Mouse (Mus musculus) frontal cortex, adult (tissue): ENCODE results near the gene Crebl2.
A peak's percentile ranks its signal among the peaks of the same experiment; 100 is the strongest.

Experiments
- ATAC-seq: cut with Nextera tagmentation; 2 replicates; pipeline ENCODE4 v1.9.2; 2017; ENCODE audit warnings: mild to moderate bottlenecking, moderate library complexity, mixed read lengths; ENCODE audit not compliant: low TSS enrichment

Crebl2 gene

DNA sequence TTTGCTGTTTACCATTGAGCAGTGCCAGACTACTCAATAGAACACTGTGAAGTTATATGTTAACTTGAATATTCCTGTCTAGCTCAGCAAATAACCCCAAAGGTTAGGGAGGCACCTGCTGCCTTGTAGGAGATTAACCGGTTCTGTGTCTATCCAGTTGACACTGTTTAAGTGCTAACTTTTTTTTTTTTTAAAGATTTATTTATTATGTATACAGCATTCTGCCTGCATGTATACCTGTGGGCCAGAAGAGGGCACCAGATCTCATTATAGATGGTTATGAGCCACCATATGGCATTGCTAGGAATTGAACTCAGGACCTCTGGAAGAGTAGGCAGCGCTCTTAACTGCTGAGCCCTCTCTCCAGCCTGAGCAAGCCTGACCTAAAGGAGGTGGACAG lies 43.1 kb downstream of the Crebl2 start:
- ATAC-seq: no peak

DNA sequence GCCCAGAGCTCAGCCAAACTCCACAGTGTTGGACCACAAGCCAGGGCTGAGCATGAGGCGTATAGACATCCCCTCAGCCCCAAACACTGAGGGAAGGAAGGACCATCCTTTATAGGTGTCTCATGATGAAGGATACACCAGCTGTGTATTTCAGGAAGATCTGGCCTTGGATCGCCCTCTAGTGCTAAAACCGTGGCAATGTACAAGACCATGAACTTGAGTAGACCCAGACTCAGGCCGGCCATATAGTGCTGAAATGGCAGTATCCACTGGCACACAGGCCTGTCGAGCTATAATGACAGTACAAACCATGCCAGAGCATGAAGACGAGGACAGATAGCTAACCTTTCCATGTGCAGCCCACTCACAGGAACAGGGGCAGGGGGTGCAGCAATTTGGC lies 46.8 kb downstream of the Crebl2 start:
- ATAC-seq: no peak; the same call in 1 of the 2 replicates

GRCm38 (mm10) chr6:134877276-134877675 lies 47.3 kb downstream of the Crebl2 start:
- no peak for ATAC-seq

GRCm38 (mm10) chr6:134877892-134878291 lies 47.9 kb downstream of the Crebl2 start:
- ATAC-seq: no peak

DNA sequence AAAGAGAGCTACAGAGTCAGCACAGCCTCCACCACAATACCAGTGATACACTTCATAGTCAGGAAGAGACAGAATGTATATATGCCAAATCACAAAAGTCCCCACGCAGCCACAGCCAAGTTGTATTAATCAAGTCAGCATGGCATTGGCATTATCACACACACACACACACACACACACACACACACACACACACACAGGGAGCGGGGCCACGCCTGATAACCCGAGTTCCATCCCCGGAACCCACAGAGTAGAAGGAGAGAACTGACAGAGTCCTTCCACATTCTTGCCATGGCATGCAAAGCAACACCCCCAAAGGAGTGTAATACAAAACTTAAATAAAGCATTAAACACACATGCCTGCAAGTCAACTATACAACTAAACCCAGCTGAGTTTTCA lies 49.6 kb downstream of the Crebl2 start:
- ATAC-seq: no peak

- no peak for ATAC-seq
These were observed 50.1 kb downstream of the Crebl2 start for GRCm38 (mm10) chr6:134880046-134880445.

GRCm38 (mm10) chr6:134883661-134884060 lies 53.7 kb downstream of the Crebl2 start:
- ATAC-seq: no peak

- no peak for ATAC-seq
These were observed 55.6 kb downstream of the Crebl2 start for GRCm38 (mm10) chr6:134885515-134885914.

DNA sequence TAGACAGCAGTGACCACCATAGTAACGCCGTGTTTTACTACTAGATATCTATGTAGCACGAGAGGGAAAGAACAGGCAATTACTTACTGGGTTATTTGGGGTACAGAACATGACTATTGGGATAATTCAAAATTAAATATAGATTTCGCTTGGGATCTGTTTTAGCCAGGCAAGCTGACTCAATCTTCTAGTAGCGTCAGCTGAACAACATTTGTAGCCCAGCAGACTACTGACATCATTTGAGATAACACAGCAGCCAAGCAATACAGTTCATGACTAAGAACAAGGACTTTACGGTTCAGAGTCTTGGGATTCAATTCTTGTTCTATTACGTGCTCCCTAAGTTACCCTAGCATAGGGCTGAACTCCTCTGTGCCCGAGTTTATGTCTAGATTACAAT lies 56.5 kb downstream of the Crebl2 start:
- peak; percentile 14; the same call in 1 of the 2 replicates for ATAC-seq

- ATAC-seq: peak; percentile 42
These were observed 57.1 kb downstream of the Crebl2 start for GRCm38 (mm10) chr6:134887008-134887407.

GRCm38 (mm10) chr6:134887711-134888449 lies 57.9 kb downstream of the Crebl2 start:
- peak; percentile 82 for ATAC-seq

GRCm38 (mm10) chr6:134888563-134889017 lies 58.6 kb downstream of the Crebl2 start:
- ATAC-seq: peak; percentile 64

DNA sequence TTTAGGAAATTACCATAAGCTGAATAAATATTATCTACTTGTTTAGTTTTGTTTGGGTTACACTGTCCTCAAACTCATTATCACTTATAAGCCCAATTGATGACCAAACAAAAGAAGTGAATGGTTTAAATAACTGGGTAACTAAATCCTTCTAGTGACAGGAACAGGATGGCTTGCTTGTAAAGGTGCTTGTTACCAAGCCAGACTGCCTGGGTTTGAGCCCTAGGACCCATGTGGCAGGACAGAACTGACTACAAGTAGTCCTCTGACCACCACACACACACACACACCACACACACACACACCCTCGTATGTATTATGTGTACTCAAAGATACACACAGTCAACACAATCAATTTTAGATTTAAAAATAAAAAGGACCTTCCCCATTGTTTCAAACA lies 59.8 kb downstream of the Crebl2 start:
- ATAC-seq: no peak

DNA sequence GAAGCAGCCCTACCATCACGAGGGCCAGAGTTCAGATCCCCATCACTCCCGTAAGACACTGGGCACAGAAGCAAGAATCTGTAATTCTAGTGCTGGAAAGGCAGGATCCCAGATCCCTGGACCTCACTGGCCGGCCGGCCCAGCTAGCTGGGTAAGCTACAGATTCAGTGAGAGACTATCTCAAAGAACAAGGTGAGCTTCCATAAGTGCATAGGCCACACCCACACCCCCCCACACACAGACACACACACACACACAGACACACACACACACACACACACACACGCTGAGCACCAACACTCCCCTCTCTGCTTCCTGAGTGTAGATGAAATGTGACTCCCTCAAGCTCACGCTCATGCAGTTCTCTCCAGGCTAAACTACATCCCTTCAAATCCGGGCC lies 60.5 kb downstream of the Crebl2 start:
- no peak for ATAC-seq

DNA sequence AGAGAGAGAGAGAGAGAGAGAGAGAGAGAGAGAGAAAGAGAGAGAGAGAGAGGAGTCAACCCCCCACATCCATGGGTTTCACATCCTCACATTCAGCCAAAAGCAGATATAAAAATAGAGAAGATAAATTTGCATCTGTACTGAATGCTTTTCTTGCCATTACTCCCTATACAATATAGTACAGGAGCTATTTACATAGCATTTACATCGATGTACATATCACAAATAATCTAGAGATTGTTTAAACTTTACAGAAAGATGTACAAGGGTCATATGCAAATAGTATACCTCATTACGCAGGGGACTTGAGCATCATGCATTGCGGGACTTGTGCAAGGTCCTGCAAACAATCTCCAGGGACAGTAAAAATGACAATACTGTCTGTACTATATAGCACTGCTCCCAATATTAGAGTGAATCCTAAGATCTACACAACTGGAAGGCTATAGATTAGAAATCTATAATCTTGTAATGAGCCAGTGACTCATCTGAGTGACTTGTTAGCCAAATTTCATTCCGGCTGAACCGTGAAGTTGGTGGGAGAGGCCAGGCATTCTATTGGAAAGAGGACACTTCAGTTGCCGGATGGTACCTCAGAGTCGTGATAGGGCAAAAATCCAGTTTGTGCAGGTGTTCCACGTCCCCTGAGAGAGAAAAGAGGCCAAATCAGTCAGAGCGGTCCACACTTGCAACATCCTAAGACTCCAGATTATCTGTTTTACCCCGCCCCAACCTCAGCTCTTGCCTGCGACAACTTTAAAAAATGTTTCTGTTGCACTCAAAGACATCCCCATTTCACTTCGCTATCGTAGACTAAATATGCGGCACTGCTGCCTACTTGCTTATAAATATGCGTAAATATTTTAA lies 66.8 kb downstream of the Crebl2 start:
- ATAC-seq: no peak

DNA sequence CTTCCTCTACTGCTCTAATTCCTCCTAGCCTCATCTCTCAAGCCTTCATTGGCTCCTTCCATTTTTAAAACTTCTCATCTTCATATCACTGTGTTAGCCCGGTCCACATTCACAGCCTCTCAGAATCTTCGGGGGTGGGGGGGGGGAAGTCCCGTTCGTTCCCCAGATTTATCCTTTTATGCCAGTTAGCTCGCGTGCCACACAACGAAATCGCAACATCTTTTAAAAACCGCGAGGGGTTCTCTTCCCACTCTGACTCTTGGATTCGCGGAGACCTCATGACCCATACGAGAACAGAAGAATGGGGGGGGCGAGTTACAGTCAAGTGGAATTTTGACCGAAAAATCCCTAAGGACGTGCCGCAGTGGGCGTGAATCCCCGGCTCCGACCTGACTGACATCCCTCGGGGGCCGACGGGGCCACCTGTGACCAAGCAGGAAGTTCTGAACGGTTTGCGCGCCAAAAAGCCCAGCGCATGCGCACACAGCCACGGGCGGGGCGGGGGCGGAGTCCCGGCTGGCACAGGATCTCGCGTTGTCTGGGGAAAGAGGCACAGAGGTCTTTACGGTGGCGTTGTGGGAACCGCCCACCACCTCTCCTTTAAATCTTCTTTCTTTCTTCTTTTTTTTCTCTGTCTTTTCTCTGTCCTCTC lies 67.6 kb downstream of the Crebl2 start:
- ATAC-seq: peak; percentile 88

DNA sequence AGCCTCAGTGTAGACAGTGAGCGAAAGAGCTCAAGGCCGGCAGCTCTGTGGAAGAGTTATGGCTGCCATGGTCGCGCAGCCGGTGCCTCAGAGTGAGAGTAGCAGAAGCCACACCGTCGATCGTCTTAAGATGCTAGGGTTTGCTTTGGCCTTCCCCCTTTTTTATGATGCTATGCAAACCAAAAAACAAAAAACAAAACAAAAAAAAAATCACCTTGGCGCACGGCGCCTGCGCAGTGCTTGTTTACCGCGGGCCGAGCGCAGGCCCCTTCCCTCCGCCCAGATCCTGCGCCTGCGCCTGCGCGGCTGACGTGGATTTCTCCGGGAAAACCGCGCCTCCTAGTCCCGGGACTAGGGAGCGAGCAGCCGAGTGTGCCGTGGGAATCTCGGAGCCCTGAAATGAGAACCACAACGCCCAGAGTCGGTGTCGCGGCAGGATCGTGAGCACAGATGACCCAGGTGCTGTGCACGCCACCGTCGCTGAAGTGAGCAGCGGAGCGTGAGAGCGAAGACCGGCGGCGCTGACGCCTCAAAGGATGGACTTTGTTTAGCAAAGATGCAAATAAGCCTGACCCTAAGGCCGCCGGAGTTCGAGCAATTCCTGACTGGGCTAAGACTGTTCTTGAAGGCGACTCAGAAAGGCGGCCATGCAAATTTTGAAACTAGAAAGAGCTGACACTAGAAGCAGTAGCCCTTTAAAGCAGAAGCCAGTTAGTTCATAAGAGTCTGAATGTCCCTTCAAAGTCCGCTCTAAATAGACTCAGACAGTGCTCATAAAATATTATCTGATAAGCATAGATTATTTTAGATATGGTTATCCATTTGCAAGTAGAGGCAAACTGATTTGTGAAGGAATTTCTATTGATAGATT lies 68.4 kb downstream of the Crebl2 start, which contains the start of gene Gpr19:
Gene Gpr19, minus strand, starts transcription at position 484 of the 871 bp plus-strand sequence.
- peak; percentile 97 for ATAC-seq

- no peak for ATAC-seq
These were observed 73.4 kb downstream of the Crebl2 start for GRCm38 (mm10) chr6:134903368-134903767.

GRCm38 (mm10) chr6:134903891-134904884 lies 74.2 kb downstream of the Crebl2 start:
- ATAC-seq: no peak

DNA sequence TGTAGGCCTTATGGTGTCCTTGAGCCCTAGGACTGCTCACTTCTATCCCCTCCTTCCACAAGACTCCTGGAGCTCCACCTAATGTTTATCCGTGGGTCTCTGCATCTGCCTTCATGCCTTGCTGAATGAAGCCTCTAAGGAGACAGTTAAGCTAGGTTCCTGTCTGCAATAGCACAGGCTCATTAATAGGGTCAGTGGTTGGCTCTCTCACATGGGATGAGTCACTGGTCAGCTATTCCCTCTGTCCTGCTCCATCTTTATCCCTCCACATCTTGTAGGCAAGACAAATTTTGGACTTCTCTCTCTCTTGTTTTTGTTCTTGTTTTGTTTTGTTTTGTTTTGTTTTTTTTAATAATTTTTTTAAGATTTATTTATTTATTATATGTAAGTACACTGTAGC lies 75.9 kb downstream of the Crebl2 start:
- no peak for ATAC-seq
